In genomic region chr10:128520591-128520990, GRCm38 (mm10) we compare ENCODE assay signal across 19 mouse cellular contexts. TPM values are rescaled to one million over a fixed set of nuclear protein-coding genes. Genes with fewer than 3 reads are reported as not detected.
A peak's percentile ranks its signal among the peaks of the same experiment; 100 is the strongest.
DNase-seq lines count a peak whose midpoint lies in the region; ATAC-seq and TF ChIP-seq lines count a peak whose summit lies in the region.
"Had no signal": no experiment of that assay in that cellular context is flagged by ENCODE, and none has a peak within 500 bp of the region (broad histone marks: within the 10 kb centered on the region; RNA-seq: fewer than 3 reads in every experiment).

No protein-coding gene starts in this region.

- ATAC-seq in midbrain, postnatal 0 days (ENCODE audit: low FRiP score), result no peak
- ATAC-seq: forebrain, embryonic 13.5 days; forebrain, embryonic 15.5 days; forebrain, postnatal 0 days had no signal

- H3K4me2 ChIP-seq in midbrain, postnatal 0 days (ENCODE audit: low read depth, low read length, poor library complexity, severe bottlenecking), result no peak overlapping the region
- H3K4me2 ChIP-seq: embryonic facial prominence, embryonic 13.5 days; forebrain, embryonic 13.5 days; forebrain, embryonic 15.5 days had no signal

- no peaks in the 10 kb centered on the region for H3K4me1 ChIP-seq in heart, adult 2 months (ENCODE audit: control insufficient read depth, insufficient read depth, low read length)
- no peaks in the 10 kb centered on the region; the same call in 1 of the 2 replicates for H3K4me1 ChIP-seq in midbrain, postnatal 0 days (ENCODE audit: insufficient read depth, low read length)
- peaks cover 25% of the 10 kb centered on the region for H3K4me1 ChIP-seq in midbrain, embryonic 10.5 days

- H3K9me3 ChIP-seq in midbrain, postnatal 0 days (ENCODE audit: low read length), result no peaks in the 10 kb centered on the region
- H3K9me3 ChIP-seq in midbrain, embryonic 10.5 days (replicated peaks), result no peaks in the 10 kb centered on the region
- H3K9me3 ChIP-seq: embryonic facial prominence, embryonic 13.5 days; forebrain, embryonic 13.5 days; forebrain, embryonic 15.5 days had no signal

- intact Hi-C loops in heart, adult 2 months (cut with DNase I), result no loop called here

- H3K79me2 ChIP-seq in heart, adult 2 months (replicated peaks; ENCODE audit: control insufficient read depth, insufficient read depth, low read length), result no peaks in the 10 kb centered on the region

- WGBS in heart, adult 2 months, result 89% methylated on average over 16 of the region's 16 CpGs
- 87% methylated on average over 16 of the region's 16 CpGs for WGBS in midbrain, postnatal 0 days
- 87% methylated on average over 16 of the region's 16 CpGs for WGBS in midbrain, embryonic 10.5 days

- TF ChIP-seq EP300 in heart, adult 2 months (IDR thresholded peaks at IDR 0.05; ENCODE audit: insufficient read depth, low read depth, low read length), result no peak

- H3K4me3 ChIP-seq in heart, adult 2 months, result no peak overlapping the region
- no peak overlapping the region for H3K4me3 ChIP-seq in midbrain, postnatal 0 days (ENCODE audit: low read depth, low read length)
- no peak overlapping the region for H3K4me3 ChIP-seq in midbrain, embryonic 10.5 days
- H3K4me3 ChIP-seq: embryonic facial prominence, embryonic 13.5 days; forebrain, embryonic 13.5 days; forebrain, embryonic 15.5 days had no signal

- no peak for TF ChIP-seq POLR2A in heart, adult 2 months (IDR thresholded peaks at IDR 0.05; ENCODE audit: insufficient read depth, low read depth, low read length)

- no peaks in the 10 kb centered on the region for H3K36me3 ChIP-seq in heart, adult 2 months (ENCODE audit: control insufficient read depth, insufficient read depth, low read length)
- peaks cover 6% of the 10 kb centered on the region; the same call in 1 of the 2 replicates for H3K36me3 ChIP-seq in midbrain, postnatal 0 days (ENCODE audit: insufficient read depth, low read length)
- peaks cover 37% of the 10 kb centered on the region for H3K36me3 ChIP-seq in midbrain, embryonic 10.5 days
- H3K36me3 ChIP-seq: forebrain, embryonic 15.5 days had no signal

- no peak overlapping the region for H3K27ac ChIP-seq in heart, adult 2 months
- no peak overlapping the region for H3K27ac ChIP-seq in midbrain, postnatal 0 days (ENCODE audit: low read depth, low read length)
- H3K27ac ChIP-seq in midbrain, embryonic 10.5 days (replicated peaks), result no peak overlapping the region
- H3K27ac ChIP-seq: embryonic facial prominence, embryonic 13.5 days; forebrain, embryonic 13.5 days; forebrain, embryonic 15.5 days had no signal

- no peak for TF ChIP-seq CTCF in heart, adult 2 months (IDR thresholded peaks at IDR 0.05)
- TF ChIP-seq CTCF in midbrain, postnatal 0 days (IDR thresholded peaks at IDR 0.05), result no peak

- no peaks in the 10 kb centered on the region for H3K27me3 ChIP-seq in heart, adult 2 months (ENCODE audit: control insufficient read depth, insufficient read depth, low read length)
- H3K27me3 ChIP-seq in midbrain, postnatal 0 days (ENCODE audit: insufficient read depth, low read length), result peaks cover 8% of the 10 kb centered on the region; the same call in 1 of the 2 replicates
- H3K27me3 ChIP-seq in midbrain, embryonic 10.5 days (ENCODE audit: low read depth, poor library complexity, severe bottlenecking), result peaks cover 98% of the 10 kb centered on the region

- no peak overlapping the region for H3K9ac ChIP-seq in heart, adult 2 months (ENCODE audit: low read depth, low read length)
- H3K9ac ChIP-seq in midbrain, postnatal 0 days (replicated peaks; ENCODE audit: low read length, poor library complexity, severe bottlenecking), result 0 out of 2 replicates have a peak overlapping the region, but pooled peaks have one; percentile 13
- H3K9ac ChIP-seq: embryonic facial prominence, embryonic 13.5 days; forebrain, embryonic 13.5 days; forebrain, embryonic 15.5 days; forebrain, postnatal 0 days had no signal

- peak; percentile 92 for DNase-seq in heart, adult 11 months
- no peak for DNase-seq in heart, adult 2 months
- no peak for DNase-seq in midbrain, postnatal 0 days (ENCODE audit: low spot score)
- DNase-seq in midbrain, embryonic 10.5 days (ENCODE audit: low spot score), result no peak
- DNase-seq in ovary, postnatal 10 days (ENCODE audit: low spot score), result no peak
- DNase-seq: adrenal gland, adult 2 months; adrenal gland, postnatal 10 days; adrenal gland, postnatal 25 days; cerebellum, adult 11 months; cerebellum, adult 18-20 months; cerebellum, adult 8-10 months; cerebellum, adult 9-11 months; cerebellum, postnatal 14 days; cerebellum, postnatal 36 days; embryo, embryonic 11 days; forebrain, postnatal 0 days had no signal

RNA-seq across cellular contexts. Expression of gene Esyt1, which starts 5.1 kb away (rescaled TPM):
- total RNA-seq in heart, adult 2 months (2021), result 10 to 100 TPM; 16.4 to 17.9 TPM
- 23.6 and 24.7 TPM in 2 replicates for polyA plus RNA-seq in heart, adult 2 months (2012; rRNA removed)
- total RNA-seq in midbrain, postnatal 0 days (2014; rRNA removed), result 16.2 and 16.6 TPM in 2 replicates
- 7.3 and 7.4 TPM in 2 replicates for polyA plus RNA-seq in midbrain, postnatal 0 days (2015; fragmentation: Nextera tagmentation; extraction: Ambion mirVana)
- polyA plus RNA-seq in midbrain, embryonic 10.5 days (2016; fragmentation: Nextera tagmentation; extraction: Ambion mirVana), result 17.2 and 23.6 TPM in 2 replicates

RNA-seq across cellular contexts. Expression of gene Myl6b, which starts 22.1 kb away (rescaled TPM):
- total RNA-seq in heart, adult 2 months (2021), result 1 to 10 TPM; 3.5 to 3.8 TPM
- 2.9 and 4.1 TPM in 2 replicates for polyA plus RNA-seq in heart, adult 2 months (2012; rRNA removed)
- total RNA-seq in midbrain, postnatal 0 days (2014; rRNA removed), result 24.6 and 28.6 TPM in 2 replicates
- 4.9 and 5.4 TPM in 2 replicates for polyA plus RNA-seq in midbrain, postnatal 0 days (2015; fragmentation: Nextera tagmentation; extraction: Ambion mirVana)
- polyA plus RNA-seq in midbrain, embryonic 10.5 days (2016; fragmentation: Nextera tagmentation; extraction: Ambion mirVana), result 1.8 and 2.9 TPM in 2 replicates

RNA-seq across cellular contexts. Expression of gene Myl6, which starts 26.6 kb away (rescaled TPM):
- total RNA-seq in heart, adult 2 months (2021), result 100 to 1,000 TPM; 242 to 302 TPM
- polyA plus RNA-seq in heart, adult 2 months (2012; rRNA removed), result 379 and 468 TPM in 2 replicates
- 648 and 715 TPM in 2 replicates for total RNA-seq in midbrain, postnatal 0 days (2014; rRNA removed)
- polyA plus RNA-seq in midbrain, postnatal 0 days (2015; fragmentation: Nextera tagmentation; extraction: Ambion mirVana), result 946 and 1,057 TPM in 2 replicates
- 833 and 890 TPM in 2 replicates for polyA plus RNA-seq in midbrain, embryonic 10.5 days (2016; fragmentation: Nextera tagmentation; extraction: Ambion mirVana)

RNA-seq across cellular contexts. Expression of gene Zc3h10, which starts 27.0 kb away (rescaled TPM):
- total RNA-seq in heart, adult 2 months (2021), result 1 to 10 TPM; 7.5 to 7.6 TPM
- 6.6 and 6.8 TPM in 2 replicates for polyA plus RNA-seq in heart, adult 2 months (2012; rRNA removed)
- 20.6 and 30.3 TPM in 2 replicates for total RNA-seq in midbrain, postnatal 0 days (2014; rRNA removed)
- polyA plus RNA-seq in midbrain, postnatal 0 days (2015; fragmentation: Nextera tagmentation; extraction: Ambion mirVana), result 12.0 and 12.5 TPM in 2 replicates
- polyA plus RNA-seq in midbrain, embryonic 10.5 days (2016; fragmentation: Nextera tagmentation; extraction: Ambion mirVana), result 15.4 and 19.5 TPM in 2 replicates

RNA-seq across cellular contexts. Expression of gene Rpl41, which starts 28.5 kb away (rescaled TPM):
- 1,000 to 10,000 TPM; 1,453 to 1,598 TPM for total RNA-seq in heart, adult 2 months (2021)
- 853 and 867 TPM in 2 replicates for polyA plus RNA-seq in heart, adult 2 months (2012; rRNA removed)
- 772 and 807 TPM in 2 replicates for total RNA-seq in midbrain, postnatal 0 days (2014; rRNA removed)
- polyA plus RNA-seq in midbrain, postnatal 0 days (2015; fragmentation: Nextera tagmentation; extraction: Ambion mirVana), result 2,464 and 2,473 TPM in 2 replicates
- 2,872 and 3,266 TPM in 2 replicates for polyA plus RNA-seq in midbrain, embryonic 10.5 days (2016; fragmentation: Nextera tagmentation; extraction: Ambion mirVana)
